Mouse (Mus musculus): ENCODE measurements around the gene Fam209. TPM values are rescaled to one million over a fixed set of nuclear protein-coding genes. Genes with fewer than 3 reads are reported as not detected.
A peak's percentile ranks its signal among the peaks of the same experiment; 100 is the strongest.

The Fam209 gene
- total RNA-seq (2021): 0.94 TPM in 1 of 2 replicates, not detected in the other
- long read RNA-seq, experiment 1: 0 reads
- long read RNA-seq, experiment 2: 0 reads

GRCm38 (mm10) chr2:172472318-172472717 is at the start of gene Fam209:
Gene Fam209 (plus strand): TSS chr2:172472520.
- no peak for DNase-seq

- peak; percentile 65 for DNase-seq
Measured at GRCm38 (mm10) chr2:172430609-172431008, 41.7 kb upstream of the Fam209 start.

- DNase-seq: no peak
Measured at GRCm38 (mm10) chr2:172433746-172434145, 38.6 kb upstream of the Fam209 start.

- DNase-seq: no peak
Measured at GRCm38 (mm10) chr2:172437371-172437952, 34.9 kb upstream of the Fam209 start.

- peak; percentile 99 for DNase-seq
Measured at GRCm38 (mm10) chr2:172439843-172440639, 32.3 kb upstream of the Fam209 start, which contains the start of gene Rtf2. Gene Rtf2 (plus strand): TSS chr2:172440556.

GRCm38 (mm10) chr2:172440640-172441005 is 31.7 kb upstream of the Fam209 start:
- DNase-seq: no peak

GRCm38 (mm10) chr2:172441176-172441575 is 31.1 kb upstream of the Fam209 start:
- peak; percentile 33 for DNase-seq

GRCm38 (mm10) chr2:172445617-172446016 is 26.7 kb upstream of the Fam209 start:
- DNase-seq: no peak

- DNase-seq: peak; percentile 40
Measured at GRCm38 (mm10) chr2:172447317-172447716, 25.0 kb upstream of the Fam209 start.

GRCm38 (mm10) chr2:172448329-172448728 is 24.0 kb upstream of the Fam209 start:
- no peak for DNase-seq

GRCm38 (mm10) chr2:172450640-172451039 is 21.7 kb upstream of the Fam209 start:
- no peak for DNase-seq

- DNase-seq: no peak
Measured at GRCm38 (mm10) chr2:172452031-172452430, 20.3 kb upstream of the Fam209 start.

- no peak for DNase-seq
Measured at GRCm38 (mm10) chr2:172452458-172452857, 19.9 kb upstream of the Fam209 start.

- DNase-seq: no peak
Measured at GRCm38 (mm10) chr2:172458496-172458895, 13.8 kb upstream of the Fam209 start, which contains the start of gene Gcnt7. Gene Gcnt7 (minus strand): TSS chr2:172458596.

- peak; percentile 37 for DNase-seq
Measured at GRCm38 (mm10) chr2:172460647-172461046, 11.7 kb upstream of the Fam209 start.

- DNase-seq: no peak
Measured at GRCm38 (mm10) chr2:172462813-172463212, 9.5 kb upstream of the Fam209 start.

- peak; percentile 74 for DNase-seq
Measured at GRCm38 (mm10) chr2:172466427-172467132, 5.7 kb upstream of the Fam209 start.

- DNase-seq: peak; percentile 29
Measured at GRCm38 (mm10) chr2:172467206-172467605, 5.1 kb upstream of the Fam209 start.

- DNase-seq: peak; percentile 86
Measured at GRCm38 (mm10) chr2:172468346-172468819, 3.9 kb upstream of the Fam209 start.

- no peak for DNase-seq
Measured at GRCm38 (mm10) chr2:172473591-172473990, 1.3 kb downstream of the Fam209 start.

- peak; percentile 53 for DNase-seq
Measured at GRCm38 (mm10) chr2:172474970-172475369, 2.6 kb downstream of the Fam209 start.

- no peak for DNase-seq
Measured at GRCm38 (mm10) chr2:172476707-172477260, 4.5 kb downstream of the Fam209 start.
